Mouse (Mus musculus) intestine, embryonic 16.5 days (tissue): ENCODE measurements around the gene Atic. TPM values are rescaled to one million over a fixed set of nuclear protein-coding genes. Genes with fewer than 3 reads are reported as not detected.
A peak's percentile ranks its signal among the peaks of the same experiment; 100 is the strongest.

Source experiments
- ATAC-seq: fragments of 200-750 bp; cut with Nextera tagmentation; 2 replicates; pipeline ENCODE4 v1.8.0; 2017; ENCODE audit warnings: moderate TSS enrichment, moderate library complexity
- H3K27ac ChIP-seq: fragments of 300-500 bp; sonication (generic); 2 replicates; pipeline ENCODE4 v1.5.1; 2014; ENCODE audit warnings: mild to moderate bottlenecking, low read length
- H3K27me3 ChIP-seq: fragments of 300-500 bp; sonication (generic); replicated peaks from 2 replicates; pipeline ENCODE4 v1.6.1; 2014; ENCODE audit warnings: low read length, control low read depth, mixed read lengths; ENCODE audit not compliant: control insufficient read depth, insufficient read depth
- H3K36me3 ChIP-seq: fragments of 300-500 bp; sonication (generic); 2 replicates; pipeline ENCODE4 v1.6.1; 2014; ENCODE audit warnings: low read length, control low read depth; ENCODE audit not compliant: control insufficient read depth, insufficient read depth
- H3K4me1 ChIP-seq: fragments of 300-500 bp; sonication (generic); 2 replicates; pipeline ENCODE4 v1.6.1; 2014; ENCODE audit warnings: low read length, control low read depth, mixed read lengths; ENCODE audit not compliant: control insufficient read depth, insufficient read depth
- H3K4me2 ChIP-seq: fragments of 300-500 bp; sonication (generic); 2 replicates; pipeline ENCODE4 v1.6.1; 2014; ENCODE audit warnings: low read depth, low read length, control low read depth
- H3K4me3 ChIP-seq: fragments of 300-500 bp; sonication (generic); 2 replicates; pipeline ENCODE4 v1.5.1; 2014; ENCODE audit warnings: mild to moderate bottlenecking, low read length
- H3K9ac ChIP-seq: fragments of 300-500 bp; sonication (generic); 2 replicates; pipeline ENCODE4 v1.6.1; 2014; ENCODE audit warnings: low read depth, low read length
- H3K9me3 ChIP-seq: fragments of 300-500 bp; sonication (generic); 2 replicates; pipeline ENCODE4 v1.6.1; 2016; ENCODE audit warnings: low read length, control low read depth; ENCODE audit not compliant: control insufficient read depth
- WGBS: fragments of 180-500 bp; shearing (Covaris S2); extraction: QIAGEN DNeasy Blood & Tissue Kit; methylation state at CpG from one replicate; pipeline ENCODE4 v1.1.7; 2014; 5-methylcytosine and 5-hydroxymethylcytosine counted together
- polyA plus RNA-seq: library from polyadenylated mRNA; unstranded; fragments of >200 nt; fragmentation: Nextera tagmentation; extraction: Ambion mirVana; gene quantifications from 2 replicates; pipeline ENCODE4 v1.2.1, GENCODE M21; 2015

Atic gene
- 60.0 and 72.1 TPM in 2 replicates for polyA plus RNA-seq

DNA sequence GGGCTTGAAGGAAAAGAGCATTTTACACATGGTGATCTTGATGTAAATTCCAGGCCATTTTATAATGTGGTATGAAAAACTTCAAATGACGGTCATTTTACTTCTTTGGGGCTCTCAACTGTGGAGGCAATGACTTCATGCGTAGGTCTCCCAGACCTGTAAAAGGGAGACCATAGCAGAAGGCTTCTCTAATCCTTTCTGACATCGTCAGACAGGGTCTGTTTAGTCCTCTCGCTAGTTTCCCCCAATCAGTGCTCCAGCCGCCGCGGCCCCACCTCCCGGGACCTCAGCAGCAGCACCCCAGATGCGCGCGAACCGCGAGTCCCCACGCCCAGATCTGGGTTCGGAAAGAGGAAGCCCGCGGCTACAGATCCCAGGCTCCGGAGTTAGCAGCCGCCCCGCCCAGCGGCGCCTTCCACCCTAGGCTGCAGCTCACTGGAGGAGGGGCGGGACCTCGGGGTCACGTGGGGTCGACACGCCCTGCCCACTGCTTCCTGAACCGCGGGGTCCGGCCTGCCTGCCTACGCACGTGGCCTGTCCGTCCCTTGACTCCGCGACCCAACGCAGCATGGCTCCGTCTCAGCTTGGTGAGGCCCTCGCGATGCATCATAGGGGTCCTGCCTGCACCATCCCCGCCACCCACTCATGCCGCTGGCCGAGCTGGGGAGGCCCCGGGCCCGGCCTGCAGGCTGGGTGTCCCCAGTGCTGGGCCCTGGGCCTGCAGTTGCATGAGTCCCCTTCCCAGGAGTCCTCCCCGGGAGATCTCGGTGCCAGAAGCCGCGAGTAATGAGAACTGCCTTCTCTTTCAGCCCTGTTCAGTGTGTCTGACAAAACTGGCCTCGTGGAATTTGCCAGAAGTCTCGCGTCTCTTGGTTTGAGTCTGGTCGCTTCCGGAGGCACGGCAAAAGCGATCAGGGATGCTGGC is at the start of gene Atic:
Gene Atic, plus strand, starts transcription at position 463 of the 925 bp plus-strand sequence.
- peak; percentile 100 for ATAC-seq
- H3K9me3 ChIP-seq = no peaks in the 10 kb centered on the region
- H3K27ac ChIP-seq = peak within 1 kb of the TSS; percentile 83
- H3K9ac ChIP-seq = peak within 1 kb of the TSS; percentile 96
- no peaks in the 10 kb centered on the region for H3K27me3 ChIP-seq
- H3K4me1 ChIP-seq = peaks cover 6% of the 10 kb centered on the region; the same call in 1 of the 2 replicates
- peak within 1 kb of the TSS; percentile 90 for H3K4me3 ChIP-seq
- H3K4me2 ChIP-seq = peak within 1 kb of the TSS; percentile 91
- H3K36me3 ChIP-seq = peaks cover 15% of the 10 kb centered on the region
- WGBS = under 1% methylated on average over 55 of the region's 55 CpGs

DNA sequence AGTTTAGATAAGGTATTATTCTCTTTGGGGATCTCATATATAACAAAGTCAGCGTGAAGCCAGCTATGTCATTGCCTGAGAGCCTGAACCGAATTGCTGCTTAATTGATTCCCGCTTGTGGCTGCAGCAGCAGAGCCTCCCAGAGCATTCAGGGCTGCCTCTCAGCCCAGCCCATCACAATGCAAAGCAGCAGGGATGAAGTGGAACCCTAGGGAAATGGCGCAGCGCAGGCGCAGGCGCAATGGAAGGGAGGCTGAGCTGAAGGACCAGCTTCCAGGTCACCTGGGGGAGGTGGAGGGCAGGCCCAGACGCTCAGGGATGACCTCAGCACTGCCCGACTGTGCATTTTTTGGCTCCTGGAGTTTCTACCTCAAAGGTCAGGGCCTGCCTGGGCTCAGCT is 49.7 kb upstream of the Atic start:
- H3K4me3 ChIP-seq = no peak overlapping the region
- no peaks in the 10 kb centered on the region for H3K27me3 ChIP-seq
- H3K9ac ChIP-seq = no peak overlapping the region
- WGBS = 35% methylated on average over 9 of the region's 9 CpGs
- no peaks in the 10 kb centered on the region for H3K9me3 ChIP-seq
- H3K4me1 ChIP-seq = no peaks in the 10 kb centered on the region
- H3K4me2 ChIP-seq = no peak overlapping the region
- no peak overlapping the region for H3K27ac ChIP-seq
- no peaks in the 10 kb centered on the region for H3K36me3 ChIP-seq
- no peak for ATAC-seq

DNA sequence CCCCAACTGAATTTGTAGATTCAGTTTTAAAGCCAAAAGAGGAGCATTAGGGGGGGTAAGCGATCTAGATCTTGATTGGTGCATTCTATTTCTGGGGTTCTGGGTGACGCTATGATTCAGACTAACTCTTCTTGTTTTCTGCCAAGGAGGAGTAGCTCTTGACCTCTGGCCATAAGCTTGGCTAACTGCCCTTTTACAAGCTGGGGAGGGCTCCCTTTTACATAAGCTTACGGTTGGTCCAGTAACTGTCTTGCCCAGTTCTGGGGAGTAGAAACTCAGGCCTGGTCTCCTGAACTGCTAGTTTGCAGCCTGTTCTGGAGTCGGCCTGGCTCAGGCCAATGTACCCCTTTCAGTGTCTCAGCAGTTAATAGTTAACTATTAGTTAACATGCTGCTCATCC is 41.9 kb upstream of the Atic start:
- H3K36me3 ChIP-seq = no peaks in the 10 kb centered on the region
- no peak overlapping the region for H3K4me3 ChIP-seq
- H3K4me2 ChIP-seq = no peak overlapping the region
- WGBS = 72% methylated on average over 4 of the region's 4 CpGs
- H3K4me1 ChIP-seq = no peaks in the 10 kb centered on the region
- H3K27me3 ChIP-seq = no peaks in the 10 kb centered on the region
- H3K9ac ChIP-seq = no peak overlapping the region
- no peak overlapping the region for H3K27ac ChIP-seq
- ATAC-seq = no peak
- H3K9me3 ChIP-seq = no peaks in the 10 kb centered on the region

DNA sequence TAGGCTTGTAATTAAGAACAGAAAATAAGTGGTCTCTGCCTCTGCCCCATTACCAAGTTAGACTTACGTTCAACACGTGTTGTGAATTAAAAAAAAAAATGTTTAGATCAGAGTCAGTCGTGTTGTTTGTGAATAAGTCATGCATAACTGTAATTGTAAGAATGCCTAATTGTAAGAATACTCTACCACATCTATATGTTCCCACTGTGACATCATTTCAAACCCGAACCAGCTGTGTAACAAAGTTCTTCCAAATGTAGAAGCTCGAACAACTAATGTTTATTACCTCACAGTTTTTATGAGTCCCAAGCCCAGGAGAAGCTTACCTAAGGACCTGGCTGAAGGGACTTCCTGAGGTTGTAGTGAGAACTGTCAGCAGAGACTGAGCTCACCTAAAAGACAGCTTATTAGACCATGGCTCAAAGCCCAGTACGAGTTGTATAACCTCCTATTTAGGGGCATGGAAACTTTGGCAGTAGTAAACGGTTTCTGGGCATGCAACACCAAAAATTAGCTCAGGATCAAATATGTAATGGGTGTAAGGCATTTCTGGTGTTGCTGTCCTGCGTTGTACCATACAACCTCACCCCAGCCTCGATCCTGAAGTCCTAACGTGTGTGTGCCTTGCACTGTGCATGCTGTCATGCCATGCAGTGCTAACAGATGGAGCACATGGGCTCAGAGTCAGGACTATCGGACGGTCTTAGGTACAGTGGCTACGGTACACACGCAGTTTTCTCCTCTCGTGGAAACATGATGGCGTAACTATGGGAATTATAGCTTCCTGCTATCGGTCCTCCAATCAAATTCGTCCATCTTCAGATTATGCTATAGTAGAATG is 27.9 kb upstream of the Atic start:
- WGBS = 86% methylated on average over 18 of the region's 18 CpGs
- H3K27ac ChIP-seq = no peak overlapping the region
- no peak overlapping the region for H3K4me2 ChIP-seq
- H3K4me3 ChIP-seq = no peak overlapping the region
- H3K9ac ChIP-seq = no peak overlapping the region
- no peaks in the 10 kb centered on the region for H3K9me3 ChIP-seq
- no peaks in the 10 kb centered on the region for H3K27me3 ChIP-seq
- no peaks in the 10 kb centered on the region for H3K36me3 ChIP-seq
- no peaks in the 10 kb centered on the region for H3K4me1 ChIP-seq
- no peak for ATAC-seq

DNA sequence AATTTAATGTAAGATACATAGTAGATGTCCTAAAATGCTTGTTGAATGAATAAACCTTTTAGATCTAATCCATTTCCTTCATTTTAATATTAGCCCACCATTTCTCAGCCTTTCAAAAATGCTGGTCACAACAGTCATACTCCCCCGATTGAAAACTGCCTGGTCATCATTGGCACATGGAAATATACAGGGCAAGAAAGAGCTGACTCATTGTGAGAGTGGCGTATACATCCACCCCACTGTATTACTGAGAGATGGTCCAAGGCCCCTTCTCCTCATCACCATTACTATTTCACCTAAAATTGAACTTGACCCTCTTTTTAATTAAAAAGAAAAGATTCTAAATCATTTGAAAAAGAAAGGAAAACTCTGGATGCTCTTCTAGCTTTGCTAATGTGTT is 26.2 kb upstream of the Atic start:
- no peak overlapping the region for H3K27ac ChIP-seq
- ATAC-seq = no peak
- no peak overlapping the region for H3K4me3 ChIP-seq
- H3K36me3 ChIP-seq = no peaks in the 10 kb centered on the region
- H3K9me3 ChIP-seq = no peaks in the 10 kb centered on the region
- no peaks in the 10 kb centered on the region for H3K27me3 ChIP-seq
- 72% methylated on average over 2 of the region's 2 CpGs for WGBS
- H3K4me1 ChIP-seq = no peaks in the 10 kb centered on the region
- H3K9ac ChIP-seq = no peak overlapping the region
- no peak overlapping the region for H3K4me2 ChIP-seq

DNA sequence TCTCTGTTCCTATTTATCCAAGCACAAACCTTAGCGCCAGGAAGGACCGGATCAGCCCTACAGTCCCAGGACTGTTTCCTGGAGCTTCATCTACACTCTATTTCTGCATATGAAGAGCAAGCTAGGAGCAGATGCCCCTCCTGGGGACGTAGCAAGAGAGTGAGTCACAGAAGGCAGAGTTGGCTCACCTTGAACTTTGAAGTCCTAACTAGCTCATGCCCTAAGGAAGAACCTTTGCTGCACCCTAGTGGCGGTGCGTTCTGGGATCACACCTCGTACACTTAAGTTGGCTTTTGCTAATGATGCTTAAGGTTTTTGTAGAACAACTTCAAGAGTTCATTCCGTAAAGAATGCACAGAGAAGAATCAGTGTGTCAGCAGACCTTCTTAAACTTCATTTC is 25.3 kb upstream of the Atic start:
- Histone ChIP-seq H3K36me3 (no peaks in the 10 kb centered on the region), H3K9ac (no peak overlapping the region)
- no peak for ATAC-seq

DNA sequence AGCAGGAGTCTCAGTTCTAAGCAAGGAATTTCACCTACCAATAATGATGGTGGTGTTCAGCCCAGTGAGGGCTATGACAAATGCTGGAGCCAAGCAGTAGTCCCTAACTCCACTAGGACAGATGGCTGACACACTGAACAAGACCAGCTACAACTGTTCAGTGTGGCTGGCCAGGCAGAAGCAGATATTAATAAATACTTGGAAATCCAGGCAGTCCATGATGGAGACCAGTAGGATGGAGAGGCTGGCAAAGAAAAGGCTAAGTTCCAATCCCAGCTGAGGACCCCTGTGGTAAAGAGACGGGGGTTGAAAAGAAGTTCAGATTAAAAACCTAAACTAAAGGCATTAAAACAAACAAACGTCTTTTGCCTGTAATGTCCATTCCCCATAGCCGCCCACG is 17.3 kb upstream of the Atic start:
- no peaks in the 10 kb centered on the region for H3K4me1 ChIP-seq
- no peak overlapping the region for H3K4me3 ChIP-seq
- no peak for ATAC-seq
- H3K27me3 ChIP-seq = no peaks in the 10 kb centered on the region
- H3K9ac ChIP-seq = no peak overlapping the region
- no peaks in the 10 kb centered on the region for H3K9me3 ChIP-seq
- H3K36me3 ChIP-seq = no peaks in the 10 kb centered on the region
- 91% methylated on average over 4 of the region's 4 CpGs for WGBS
- H3K4me2 ChIP-seq = no peak overlapping the region
- no peak overlapping the region for H3K27ac ChIP-seq

More for the DNA sequence above, 25.3 kb upstream of the Atic start:
- no peaks in the 10 kb centered on the region for H3K4me1 ChIP-seq
- no peaks in the 10 kb centered on the region for H3K9me3 ChIP-seq
- H3K27me3 ChIP-seq = no peaks in the 10 kb centered on the region
- WGBS = 20% methylated on average over 7 of the region's 7 CpGs
- no peak overlapping the region for H3K4me3 ChIP-seq
- no peak overlapping the region for H3K27ac ChIP-seq
- no peak overlapping the region for H3K4me2 ChIP-seq

DNA sequence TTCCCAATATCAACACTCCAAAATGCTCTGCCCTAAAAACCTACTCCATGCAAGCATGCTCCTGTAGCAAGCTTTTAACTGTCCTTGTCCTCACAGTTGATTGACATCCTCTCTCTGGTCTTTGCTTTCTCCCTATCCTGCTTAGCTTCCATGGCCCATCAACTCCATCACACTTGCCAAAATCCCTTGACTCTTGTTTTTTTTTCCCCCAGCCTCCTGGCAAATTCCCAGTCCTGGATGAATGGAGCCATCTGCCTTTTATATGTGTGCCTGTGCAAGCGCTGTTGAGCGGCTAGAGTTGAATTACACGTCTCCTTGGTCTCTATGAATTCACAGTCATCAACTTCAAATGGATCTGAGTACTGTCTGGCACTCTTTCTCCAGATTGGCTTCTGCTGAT is 16.5 kb upstream of the Atic start:
- H3K9ac ChIP-seq = no peak overlapping the region
- H3K27me3 ChIP-seq = no peaks in the 10 kb centered on the region

DNA sequence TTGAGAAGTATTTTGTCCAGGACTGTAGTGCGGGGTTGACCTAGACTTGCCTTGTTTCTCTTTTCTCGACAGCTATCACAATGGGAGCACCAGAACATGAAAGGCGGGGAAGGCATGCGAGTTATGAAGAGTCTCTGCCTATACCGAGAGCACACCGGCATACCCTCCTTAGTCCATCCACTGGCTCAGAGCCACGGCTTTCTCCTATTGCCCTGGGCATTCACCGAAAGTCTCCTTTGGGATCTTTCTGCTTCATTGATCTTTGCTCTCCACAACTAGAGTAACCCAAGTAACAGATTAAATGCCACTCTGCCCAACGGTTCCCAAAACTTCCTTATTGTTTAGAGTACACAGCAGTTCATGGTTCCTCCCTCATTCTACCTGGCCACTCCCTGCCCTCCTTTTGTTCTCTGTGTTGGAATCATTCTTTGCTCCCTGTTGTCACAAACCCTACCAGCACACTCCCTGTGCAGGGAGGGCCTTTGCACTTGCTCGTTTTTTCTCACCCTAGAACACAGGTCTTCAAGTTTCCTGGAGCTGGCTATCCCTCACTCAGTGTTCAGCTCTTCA is 6.2 kb upstream of the Atic start:
- Histone ChIP-seq H3K4me2 (no peak overlapping the region), H3K4me1 (no peaks in the 10 kb centered on the region), H3K27me3 (no peaks in the 10 kb centered on the region), H3K9me3 (no peaks in the 10 kb centered on the region), H3K9ac (no peak overlapping the region), H3K36me3 (no peaks in the 10 kb centered on the region), H3K4me3 (no peak overlapping the region), H3K27ac (no peak overlapping the region)
- ATAC-seq = no peak
- WGBS = 81% methylated on average over 10 of the region's 10 CpGs

More for the DNA sequence above, 16.5 kb upstream of the Atic start:
- no peak for ATAC-seq
- 74% methylated on average over 3 of the region's 3 CpGs for WGBS
- no peak overlapping the region for H3K4me3 ChIP-seq
- no peak overlapping the region for H3K27ac ChIP-seq
- H3K9me3 ChIP-seq = no peaks in the 10 kb centered on the region
- no peaks in the 10 kb centered on the region for H3K36me3 ChIP-seq
- no peak overlapping the region for H3K4me2 ChIP-seq
- no peaks in the 10 kb centered on the region for H3K4me1 ChIP-seq
